Mouse (Mus musculus): Measurements from ENCODE around the gene Spata33. TPM values are rescaled to one million over a fixed set of nuclear protein-coding genes. Genes with fewer than 3 reads are reported as not detected.
A peak's percentile ranks its signal among the peaks of the same experiment; 100 is the strongest.
"Not testable (repeated sequence)": the region's sequence is repeated elsewhere in the genome, so short reads cannot be mapped to it uniquely, and the experiment has no call there.

The Spata33 gene
- 5.3 and 5.7 TPM in 2 replicates for polyA plus RNA-seq (2016; fragmentation: Nextera tagmentation; extraction: Ambion mirVana)

DNA sequence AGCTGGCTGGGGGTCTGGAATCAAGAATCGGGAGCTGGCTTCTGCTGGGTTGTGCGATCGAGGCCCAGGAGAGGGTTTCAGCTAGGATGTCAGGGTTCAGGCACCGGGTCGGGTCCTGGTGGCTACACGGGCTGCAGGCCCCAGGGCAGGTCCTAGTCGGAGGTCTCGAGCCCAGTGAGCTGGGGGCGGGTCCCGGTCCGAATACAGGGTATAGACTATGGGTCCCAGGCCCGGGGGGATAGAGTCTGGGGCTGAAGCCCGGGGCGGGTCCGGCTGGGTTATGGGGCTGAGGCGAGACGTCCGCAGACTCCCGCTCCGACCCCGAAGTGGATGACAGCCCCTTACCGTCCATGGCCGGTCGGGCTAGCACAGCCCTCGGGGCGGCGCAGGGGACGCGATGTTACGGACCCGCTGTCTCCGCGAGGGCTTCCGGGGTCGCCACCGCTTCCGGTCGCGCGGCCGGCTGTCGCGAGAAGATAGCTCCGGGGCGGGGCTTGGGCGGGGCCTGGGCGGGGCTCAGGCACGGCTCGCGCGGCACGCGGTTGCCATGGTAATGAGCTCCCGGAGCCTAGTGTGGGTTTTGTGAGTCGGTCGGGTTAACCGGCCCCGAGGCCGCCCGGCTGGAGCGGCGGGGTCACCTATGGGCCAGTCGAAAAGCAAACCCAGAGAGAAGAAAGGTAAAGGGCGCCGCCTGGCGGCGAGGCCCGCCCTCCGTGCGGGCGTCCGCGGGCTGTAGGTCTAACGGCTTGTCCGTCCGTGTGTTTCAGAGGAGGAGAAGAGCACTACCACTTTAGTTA, at the start of gene Spata33, which contains the start of gene Chmp1a:
Gene Spata33 (plus strand): TSS at position 512 of the 797 bp plus-strand sequence.
Gene Chmp1a (minus strand): TSS at position 443 of the 797 bp plus-strand sequence.
- DNase-seq (ENCODE audit: low spot score): peak; percentile 98
- Histone ChIP-seq H3K36me3 (peaks cover 37% of the 10 kb centered on the region), H3K4me3 (peak within 1 kb of the TSS; percentile 90), H3K9me3 (no peaks in the 10 kb centered on the region), H3K4me1 (replicated peaks) (peaks cover 32% of the 10 kb centered on the region), H3K27me3 (ENCODE audit: insufficient read depth, poor library complexity, severe bottlenecking) (no peaks in the 10 kb centered on the region), H3K27ac (peak within 1 kb of the TSS; percentile 90)
- WGBS: 1% methylated on average over 76 of the region's 76 CpGs

DNA sequence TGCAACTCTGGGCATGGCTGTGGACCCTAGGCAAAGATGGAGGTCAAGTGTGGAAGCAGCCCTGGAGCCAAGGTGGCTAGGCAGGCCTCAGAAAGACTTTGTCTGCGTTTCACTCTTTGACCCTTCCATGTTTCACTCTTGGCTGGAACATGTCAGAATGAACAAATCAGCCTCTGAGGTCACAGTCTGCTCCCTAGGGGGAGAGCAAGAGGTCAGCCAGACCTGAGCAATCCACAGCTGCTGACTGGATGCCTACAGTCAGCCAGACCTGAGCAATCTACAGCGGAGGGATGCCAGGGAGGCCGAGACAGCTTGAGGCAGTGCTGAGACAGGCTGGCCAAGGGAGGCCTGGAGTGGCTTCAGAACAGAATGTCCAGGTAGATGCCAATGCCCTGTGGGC, 31.2 kb upstream of the Spata33 start:
- peak; percentile 59 for DNase-seq (ENCODE audit: low spot score)
- 56% methylated on average over 3 of the region's 3 CpGs for WGBS
- no peak overlapping the region for H3K4me3 ChIP-seq
- H3K9me3 ChIP-seq: peaks cover 27% of the 10 kb centered on the region
- H3K4me1 ChIP-seq (replicated peaks): peaks cover 24% of the 10 kb centered on the region
- H3K27me3 ChIP-seq (ENCODE audit: insufficient read depth, poor library complexity, severe bottlenecking): no peaks in the 10 kb centered on the region; the same call in 1 of the 2 replicates
- H3K36me3 ChIP-seq: no peaks in the 10 kb centered on the region
- H3K27ac ChIP-seq: no peak overlapping the region; the same call in 1 of the 2 replicates

DNA sequence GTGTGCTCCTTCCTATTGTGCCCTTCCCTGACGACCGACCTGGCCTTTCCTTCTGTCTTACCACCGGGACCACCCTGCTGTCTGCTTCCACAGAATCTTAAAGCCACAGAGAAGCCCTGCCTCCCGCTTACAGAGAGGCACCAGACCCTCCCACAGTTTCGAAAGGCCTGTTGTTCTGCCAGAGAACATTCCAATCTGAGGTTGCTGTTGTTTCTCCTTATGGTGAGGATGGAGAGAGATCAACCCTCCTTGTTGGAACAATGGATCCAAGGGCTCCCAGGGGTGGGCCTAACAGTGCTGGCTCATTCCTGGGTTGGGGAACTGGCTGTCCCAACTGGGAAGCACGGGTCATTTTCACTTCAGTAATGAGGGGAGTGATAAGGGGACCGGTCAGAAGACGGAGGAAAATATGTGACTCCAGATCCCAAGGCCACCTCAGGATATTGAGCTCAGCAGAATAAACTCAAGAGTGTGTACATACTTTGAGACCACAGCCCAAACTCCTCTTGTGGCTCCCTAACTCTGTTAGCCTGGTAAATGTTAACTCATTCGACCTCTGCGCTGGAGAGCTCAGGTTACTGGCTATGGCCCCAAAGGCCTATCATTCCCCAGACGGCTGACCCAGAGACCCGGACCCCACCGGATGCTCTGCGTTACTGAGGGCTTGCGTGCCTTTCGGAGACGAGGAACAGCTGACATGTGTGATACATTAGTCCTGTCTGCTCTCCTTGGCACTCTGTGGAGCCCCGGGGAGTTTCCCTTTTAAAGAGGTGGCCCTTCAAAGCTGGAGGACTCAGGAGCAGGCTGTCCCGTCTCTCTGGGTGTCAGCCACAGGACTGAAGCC, 26.8 kb upstream of the Spata33 start, which contains the start of gene Dpep1:
Gene Dpep1 (plus strand): TSS at position 677 of the 844 bp plus-strand sequence.
- Histone ChIP-seq H3K4me3 (no peak within 1 kb of the TSS), H3K27ac (peak within 1 kb of the TSS; percentile 72), H3K9me3 (no peaks in the 10 kb centered on the region), H3K36me3 (no peaks in the 10 kb centered on the region), H3K4me1 (replicated peaks) (peaks cover 31% of the 10 kb centered on the region), H3K27me3 (ENCODE audit: insufficient read depth, poor library complexity, severe bottlenecking) (peaks cover 4% of the 10 kb centered on the region; the same call in 1 of the 2 replicates)
- 37% methylated on average over 19 of the region's 19 CpGs for WGBS
- DNase-seq (ENCODE audit: low spot score): peak; percentile 59

DNA sequence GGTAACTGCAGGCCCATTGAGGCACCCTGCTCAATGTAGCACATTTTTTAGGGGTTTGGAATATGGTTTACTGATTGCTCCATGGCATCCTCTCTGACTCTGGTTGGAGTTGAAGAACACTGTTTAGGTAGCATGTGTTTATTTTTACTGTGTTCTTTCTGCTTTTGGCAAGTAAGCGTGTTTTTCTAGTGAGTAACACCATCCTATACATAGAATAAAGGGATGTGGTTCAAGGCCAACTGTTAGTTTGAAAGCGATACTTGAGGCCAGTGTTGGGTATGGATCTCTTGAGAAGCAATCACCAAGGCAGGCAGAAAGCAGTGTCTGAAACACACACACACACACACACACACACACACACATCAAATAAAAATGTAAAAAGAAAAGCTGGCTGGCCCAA, 24.6 kb upstream of the Spata33 start:
- H3K27me3 ChIP-seq (ENCODE audit: insufficient read depth, poor library complexity, severe bottlenecking): peaks cover 4% of the 10 kb centered on the region; the same call in 1 of the 2 replicates
- peaks cover 31% of the 10 kb centered on the region for H3K4me1 ChIP-seq (replicated peaks)
- no peak overlapping the region for H3K27ac ChIP-seq
- 88% methylated on average over 2 of the region's 2 CpGs for WGBS
- H3K4me3 ChIP-seq: no peak overlapping the region
- DNase-seq (ENCODE audit: low spot score): no peak
- no peaks in the 10 kb centered on the region for H3K36me3 ChIP-seq
- H3K9me3 ChIP-seq: no peaks in the 10 kb centered on the region

DNA sequence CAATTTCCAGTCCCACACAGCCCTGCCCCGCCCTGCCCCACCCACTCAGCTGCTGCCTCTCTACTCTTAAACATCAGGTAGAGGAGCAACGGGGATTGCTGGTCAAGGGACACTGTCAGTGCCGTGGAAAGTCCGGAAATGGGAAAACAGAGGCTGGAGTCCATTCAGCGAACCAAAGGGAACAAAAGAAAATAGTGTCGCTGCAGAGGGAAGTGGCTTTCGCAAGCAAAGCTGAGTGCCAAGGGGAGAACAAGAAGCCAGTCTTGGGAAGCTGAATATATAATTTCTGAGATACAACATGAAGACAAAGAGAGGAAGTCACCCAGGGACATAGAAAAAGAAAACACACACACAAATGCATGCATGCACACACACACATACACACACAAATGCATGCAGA, 23.8 kb upstream of the Spata33 start:
- no peaks in the 10 kb centered on the region for H3K36me3 ChIP-seq
- DNase-seq (ENCODE audit: low spot score): no peak
- H3K4me3 ChIP-seq: no peak overlapping the region
- no peak overlapping the region for H3K27ac ChIP-seq
- 83% methylated on average over 7 of the region's 7 CpGs for WGBS
- no peaks in the 10 kb centered on the region for H3K9me3 ChIP-seq
- H3K27me3 ChIP-seq (ENCODE audit: insufficient read depth, poor library complexity, severe bottlenecking): peaks cover 4% of the 10 kb centered on the region; the same call in 1 of the 2 replicates
- H3K4me1 ChIP-seq (replicated peaks): peaks cover 30% of the 10 kb centered on the region

DNA sequence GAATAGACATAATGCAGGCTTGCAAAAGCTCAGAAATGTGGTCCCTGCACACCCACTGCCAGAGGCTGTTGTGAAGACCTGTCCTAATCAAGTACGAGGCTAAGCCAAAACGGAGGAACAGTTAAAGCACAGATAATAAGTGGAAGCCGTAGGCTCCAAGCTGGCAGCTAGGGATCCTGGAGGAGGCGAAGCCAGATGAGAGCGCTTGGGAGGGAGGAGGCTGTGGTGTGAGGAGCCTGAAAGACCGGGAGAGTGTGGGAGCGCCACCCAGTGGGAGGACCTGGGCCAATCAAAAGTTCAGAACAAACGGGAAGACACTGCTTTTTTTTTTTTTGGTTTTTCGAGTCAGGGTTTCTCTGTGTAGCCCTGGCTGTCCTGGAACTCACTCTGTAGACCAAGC, 22.0 kb upstream of the Spata33 start:
- Histone ChIP-seq H3K4me3 (no peak overlapping the region), H3K27me3 (ENCODE audit: insufficient read depth, poor library complexity, severe bottlenecking) (peaks cover 7% of the 10 kb centered on the region; the same call in 1 of the 2 replicates), H3K9me3 (no peaks in the 10 kb centered on the region), H3K27ac (no peak overlapping the region), H3K36me3 (no peaks in the 10 kb centered on the region), H3K4me1 (replicated peaks) (peaks cover 22% of the 10 kb centered on the region)
- peak; percentile 81 for DNase-seq (ENCODE audit: low spot score)
- 4% methylated on average over 9 of the region's 9 CpGs for WGBS

DNA sequence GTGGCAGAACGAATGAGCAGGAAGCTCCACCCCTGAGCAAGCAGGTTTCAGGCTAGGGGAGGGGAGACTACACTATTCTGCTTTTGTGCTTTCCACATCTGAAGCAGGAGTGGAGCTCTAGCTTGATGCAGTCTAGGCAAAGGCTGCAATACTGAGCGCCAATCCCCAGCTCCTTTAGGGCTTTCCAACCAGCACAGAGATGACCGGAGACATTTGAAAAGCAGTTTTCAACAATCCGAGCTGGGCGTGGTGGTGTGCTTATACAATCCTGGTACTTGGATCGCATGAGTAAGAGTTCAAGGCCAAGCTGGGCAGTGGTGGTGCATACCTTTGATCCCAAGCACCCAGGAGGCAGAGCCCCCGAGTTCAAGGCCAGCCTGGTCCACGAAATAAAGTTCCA, 20.7 kb upstream of the Spata33 start:
- no peak overlapping the region for H3K27ac ChIP-seq
- no peaks in the 10 kb centered on the region for H3K9me3 ChIP-seq
- H3K27me3 ChIP-seq (ENCODE audit: insufficient read depth, poor library complexity, severe bottlenecking): 0 out of 2 replicates have a peak, but pooled peaks cover 7% of the 10 kb centered on the region
- DNase-seq (ENCODE audit: low spot score): no peak
- H3K36me3 ChIP-seq: no peaks in the 10 kb centered on the region
- no peak overlapping the region for H3K4me3 ChIP-seq
- peaks cover 15% of the 10 kb centered on the region for H3K4me1 ChIP-seq (replicated peaks)
- 60% methylated on average over 8 of the region's 8 CpGs for WGBS

DNA sequence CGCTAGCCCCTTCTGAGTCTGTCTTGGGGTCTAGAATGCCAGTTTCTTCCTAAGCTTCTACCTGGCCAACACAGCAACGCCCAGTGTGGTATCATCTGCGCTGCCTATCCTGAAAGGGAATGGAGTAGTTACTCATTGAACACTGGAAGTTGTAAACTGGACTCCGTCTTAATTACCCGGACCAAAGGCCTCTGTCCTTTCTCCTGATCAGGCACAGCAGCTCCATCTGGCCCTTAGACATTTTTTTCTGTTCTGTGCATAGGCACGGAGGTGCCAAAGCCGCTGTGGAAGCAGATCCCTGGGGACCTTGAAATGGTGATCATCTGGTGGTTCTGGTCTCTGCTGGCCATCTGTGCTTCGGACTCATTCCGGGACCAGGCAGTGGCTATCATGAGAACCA, 18.9 kb upstream of the Spata33 start:
- DNase-seq (ENCODE audit: low spot score): no peak
- Histone ChIP-seq H3K9me3 (no peaks in the 10 kb centered on the region), H3K36me3 (no peaks in the 10 kb centered on the region), H3K27me3 (ENCODE audit: insufficient read depth, poor library complexity, severe bottlenecking) (0 out of 2 replicates have a peak, but pooled peaks cover 3% of the 10 kb centered on the region), H3K27ac (no peak overlapping the region), H3K4me1 (replicated peaks) (peaks cover 13% of the 10 kb centered on the region), H3K4me3 (no peak overlapping the region)
- 89% methylated on average over 9 of the region's 9 CpGs for WGBS

DNA sequence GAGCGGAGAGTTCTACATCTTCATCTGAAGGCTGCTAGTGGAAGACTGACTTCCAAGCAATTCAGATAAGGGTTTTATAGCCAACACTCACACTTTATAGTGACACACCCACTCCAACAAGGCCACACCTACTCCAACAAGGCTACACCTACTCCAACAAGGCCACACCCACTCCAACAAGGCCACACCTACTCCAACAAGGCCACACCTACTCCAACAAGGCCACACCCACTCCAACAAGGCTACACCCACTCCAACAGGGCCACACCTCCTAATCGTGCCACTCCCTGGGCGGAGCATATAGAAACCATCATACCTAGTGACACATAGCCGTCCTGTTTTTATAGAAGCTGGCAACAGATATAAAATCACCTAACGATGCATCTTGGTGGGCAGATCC, 15.6 kb upstream of the Spata33 start:
- DNase-seq (ENCODE audit: low spot score); H3K27ac ChIP-seq; H3K4me1 ChIP-seq (replicated peaks); H3K36me3 ChIP-seq; H3K4me3 ChIP-seq; H3K9me3 ChIP-seq: not testable (repeated sequence)
- WGBS: 77% methylated on average over 5 of the region's 5 CpGs
- 0 out of 2 replicates have a peak, but pooled peaks cover 11% of the 10 kb centered on the region for H3K27me3 ChIP-seq (ENCODE audit: insufficient read depth, poor library complexity, severe bottlenecking)

DNA sequence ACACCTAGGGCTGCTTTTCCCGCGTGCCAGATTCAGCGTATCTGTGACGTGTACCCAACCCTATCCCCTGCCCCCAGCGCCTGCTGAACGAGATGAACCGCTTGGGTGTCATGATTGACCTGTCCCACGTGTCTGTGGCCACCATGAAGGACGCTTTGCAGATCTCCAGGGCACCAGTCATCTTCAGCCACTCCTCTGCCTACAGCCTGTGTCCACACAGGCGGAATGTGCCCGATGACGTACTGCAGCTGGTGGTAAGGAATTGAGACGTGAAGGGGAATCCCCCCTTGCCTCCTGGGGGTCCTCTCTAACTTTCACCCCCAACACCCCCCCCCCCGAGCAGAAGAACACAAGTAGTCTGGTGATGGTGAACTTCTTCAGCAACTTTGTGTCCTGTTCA, 12.8 kb upstream of the Spata33 start:
- Histone ChIP-seq H3K4me1 (replicated peaks) (0 out of 2 replicates have a peak, but pooled peaks cover 4% of the 10 kb centered on the region), H3K27ac (no peak overlapping the region), H3K27me3 (ENCODE audit: insufficient read depth, poor library complexity, severe bottlenecking) (0 out of 2 replicates have a peak, but pooled peaks cover 8% of the 10 kb centered on the region), H3K4me3 (no peak overlapping the region), H3K36me3 (peaks cover 12% of the 10 kb centered on the region), H3K9me3 (no peaks in the 10 kb centered on the region)
- WGBS: 81% methylated on average over 14 of the region's 14 CpGs
- DNase-seq (ENCODE audit: low spot score): no peak

DNA sequence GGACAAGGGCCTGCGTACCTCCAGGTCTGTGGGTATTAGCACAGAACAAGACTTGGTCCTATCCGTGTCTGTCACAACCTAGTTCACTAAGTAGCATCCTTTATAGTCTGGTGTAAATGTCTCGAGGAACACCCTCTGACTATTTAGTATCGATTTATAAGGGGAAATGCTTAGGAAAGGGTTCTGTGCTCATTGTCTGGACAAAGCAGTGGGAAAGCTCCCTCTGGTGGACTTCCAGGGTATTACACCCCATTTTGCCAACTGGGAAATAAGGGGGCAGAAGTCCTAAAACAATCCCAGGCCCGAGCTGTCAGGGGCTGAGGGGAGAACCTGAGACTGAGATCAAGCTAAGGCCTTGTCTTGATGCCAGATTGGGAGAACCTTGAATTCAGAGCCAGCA, 10.3 kb upstream of the Spata33 start:
- H3K4me3 ChIP-seq: no peak overlapping the region
- WGBS: 38% methylated on average over 5 of the region's 5 CpGs

DNA sequence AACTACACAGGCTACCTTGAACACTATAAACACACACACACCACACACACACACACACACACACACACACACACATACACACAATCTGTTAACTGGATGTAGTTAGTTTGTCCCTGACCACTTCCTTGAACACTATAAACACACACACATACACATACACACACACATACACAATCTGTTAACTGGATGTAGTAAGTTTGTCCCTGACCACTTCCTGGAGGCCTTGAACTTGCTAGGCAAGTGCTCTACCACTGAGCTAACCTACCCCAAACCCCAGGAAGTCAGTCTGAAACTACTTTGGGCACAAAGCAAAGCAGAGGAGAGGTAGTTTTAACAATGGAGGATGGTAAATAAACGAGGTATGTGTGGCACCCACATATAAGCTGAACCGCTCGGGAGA, 9.1 kb upstream of the Spata33 start:
- H3K36me3 ChIP-seq: peaks cover 46% of the 10 kb centered on the region
- WGBS: 90% methylated on average over 3 of the region's 3 CpGs
- no peak overlapping the region for H3K27ac ChIP-seq
- DNase-seq (ENCODE audit: low spot score): no peak
- H3K4me1 ChIP-seq (replicated peaks): 0 out of 2 replicates have a peak, but pooled peaks cover 4% of the 10 kb centered on the region
- no peaks in the 10 kb centered on the region for H3K9me3 ChIP-seq
- no peak overlapping the region for H3K4me3 ChIP-seq
- 0 out of 2 replicates have a peak, but pooled peaks cover 8% of the 10 kb centered on the region for H3K27me3 ChIP-seq (ENCODE audit: insufficient read depth, poor library complexity, severe bottlenecking)

More for the DNA sequence above, 10.3 kb upstream of the Spata33 start:
- Histone ChIP-seq H3K36me3 (peaks cover 34% of the 10 kb centered on the region), H3K27ac (peak overlapping the region; percentile 59), H3K9me3 (no peaks in the 10 kb centered on the region), H3K27me3 (ENCODE audit: insufficient read depth, poor library complexity, severe bottlenecking) (0 out of 2 replicates have a peak, but pooled peaks cover 8% of the 10 kb centered on the region), H3K4me1 (replicated peaks) (0 out of 2 replicates have a peak, but pooled peaks cover 4% of the 10 kb centered on the region)
- DNase-seq (ENCODE audit: low spot score): peak; percentile 83

Measured in hindbrain, embryonic 10.5 days (tissue).